Comparison of ENCODE assay signal across 13 mouse cellular contexts in genomic region chr3:102084833-102085491, GRCm38 (mm10). TPM values are rescaled to one million over a fixed set of nuclear protein-coding genes. Genes with fewer than 3 reads are reported as not detected.
"Had no signal": no experiment of that assay in that cellular context is flagged by ENCODE, and none has a peak within 500 bp of the region (broad histone marks: within the 10 kb centered on the region; RNA-seq: fewer than 3 reads in every experiment).

No protein-coding gene starts in this region.

- H3K9me3 ChIP-seq: limb, embryonic 15.5 days; liver, embryonic 12.5 days; midbrain, embryonic 12.5 days had no signal

- H3K27ac ChIP-seq: limb, embryonic 15.5 days; liver, embryonic 12.5 days; midbrain, embryonic 12.5 days; neural tube, embryonic 13.5 days had no signal

- ATAC-seq: liver, embryonic 12.5 days; midbrain, embryonic 16.5 days had no signal

- H3K4me2 ChIP-seq: limb, embryonic 15.5 days; liver, embryonic 12.5 days; lung, embryonic 14.5 days; midbrain, embryonic 12.5 days; neural tube, embryonic 13.5 days had no signal

- H3K4me3 ChIP-seq: limb, embryonic 15.5 days; liver, embryonic 12.5 days; midbrain, embryonic 12.5 days; neural tube, embryonic 13.5 days had no signal

- H3K4me1 ChIP-seq: midbrain, embryonic 12.5 days; neural tube, embryonic 13.5 days had no signal

- H3K36me3 ChIP-seq: limb, embryonic 15.5 days; liver, embryonic 12.5 days; midbrain, embryonic 12.5 days; neural tube, embryonic 13.5 days had no signal

- H3K9ac ChIP-seq: limb, embryonic 15.5 days; liver, embryonic 12.5 days; lung, embryonic 14.5 days; midbrain, embryonic 12.5 days; neural tube, embryonic 13.5 days had no signal

- DNase-seq: layer of hippocampus, adult 9-11 months; layer of hippocampus, postnatal 36 days; retina, postnatal 1 day; right cerebral cortex, postnatal 4 days; spleen, adult 18-20 months; thymus, postnatal 36 days had no signal

RNA-seq across cellular contexts. Expression of gene Casq2, which starts 1.3 kb away (rescaled TPM):
- total RNA-seq: megakaryocyte-erythroid progenitor cell, adult 5-6 weeks had no signal
